Mouse (Mus musculus) midbrain, embryonic 11.5 days (tissue): ENCODE measurements at regions not wholly inside any gene's neighbourhood (a gene's known extent, or its start where the extent isn't known, plus 50 kb on each side); places are given as distances from the start of the nearest gene placed in this dataset.

Source experiments
- ATAC-seq: fragments of 200-750 bp; cut with Nextera tagmentation; 2 replicates; pipeline ENCODE4 v1.8.0; 2017; ENCODE audit warnings: moderate TSS enrichment, moderate library complexity; ENCODE audit not compliant: low FRiP score
- DNase-seq: peaks from one replicate; pipeline ENCODE4 v3.0.0; 2015; ENCODE audit warnings: low spot score; ENCODE audit errors: missing footprints
- H3K27ac ChIP-seq: fragments of 300-500 bp; sonication (generic); 2 replicates; pipeline ENCODE4 v1.5.1; 2014; ENCODE audit warnings: low read depth, low read length
- H3K27me3 ChIP-seq: fragments of 300-500 bp; sonication (generic); 2 replicates; pipeline ENCODE4 v1.6.1; 2014; ENCODE audit warnings: mild to moderate bottlenecking, low read length, moderate library complexity, mixed read lengths; ENCODE audit not compliant: control insufficient read depth, insufficient read depth
- H3K36me3 ChIP-seq: fragments of 300-500 bp; sonication (generic); 2 replicates; pipeline ENCODE4 v1.6.1; 2014; ENCODE audit warnings: mild to moderate bottlenecking, low read length, moderate library complexity, mixed read lengths; ENCODE audit not compliant: control insufficient read depth, insufficient read depth
- H3K4me1 ChIP-seq: fragments of 300-500 bp; sonication (generic); 2 replicates; pipeline ENCODE4 v1.6.1; 2014; ENCODE audit warnings: low read length; ENCODE audit not compliant: control insufficient read depth, insufficient read depth
- H3K4me2 ChIP-seq: fragments of 300-500 bp; sonication (generic); 2 replicates; pipeline ENCODE4 v1.6.1; 2014; ENCODE audit warnings: mild to moderate bottlenecking, moderate library complexity
- H3K4me3 ChIP-seq: fragments of 300-500 bp; sonication (generic); 2 replicates; pipeline ENCODE4 v1.5.1; 2014; ENCODE audit warnings: low read depth, low read length
- H3K9ac ChIP-seq: fragments of 300-500 bp; sonication (generic); 2 replicates; pipeline ENCODE4 v1.6.1; 2014; ENCODE audit warnings: low read length
- H3K9me3 ChIP-seq: fragments of 300-500 bp; sonication (generic); 2 replicates; pipeline ENCODE4 v1.6.1; 2016; ENCODE audit warnings: low read length; ENCODE audit not compliant: control insufficient read depth
- WGBS: fragments of 180-500 bp; shearing (Covaris S2); extraction: QIAGEN DNeasy Blood & Tissue Kit; methylation state at CpG from one replicate; pipeline ENCODE4 v1.1.7; 2014; 5-methylcytosine and 5-hydroxymethylcytosine counted together

- no peak overlapping the region for H3K9ac ChIP-seq
- H3K4me3 ChIP-seq = no peak overlapping the region
- no peaks in the 10 kb centered on the region for H3K27me3 ChIP-seq
- peaks cover 7% of the 10 kb centered on the region; the same call in 1 of the 2 replicates for H3K4me1 ChIP-seq
- ATAC-seq (peak; percentile 51), DNase-seq (peak; percentile 85)
- no peak overlapping the region for H3K4me2 ChIP-seq
- no peak overlapping the region for H3K27ac ChIP-seq
- H3K36me3 ChIP-seq = no peaks in the 10 kb centered on the region
- WGBS = 71% methylated on average over 10 of the region's 10 CpGs
- no peaks in the 10 kb centered on the region for H3K9me3 ChIP-seq
These were observed 1014.9 kb downstream of the Adgrl2 start for GRCm38 (mm10) chr3:147975500-147975899.

- DNase-seq (peak; percentile 86), ATAC-seq (peak; percentile 64)
- H3K4me1 ChIP-seq = peaks cover 7% of the 10 kb centered on the region; the same call in 1 of the 2 replicates
- H3K27me3 ChIP-seq = no peaks in the 10 kb centered on the region
- H3K4me3 ChIP-seq = no peak overlapping the region
- WGBS = 29% methylated on average over 8 of the region's 8 CpGs
- no peak overlapping the region for H3K4me2 ChIP-seq
- peak overlapping the region; percentile 32; the same call in 1 of the 2 replicates for H3K27ac ChIP-seq
- H3K36me3 ChIP-seq = no peaks in the 10 kb centered on the region
- no peaks in the 10 kb centered on the region for H3K9me3 ChIP-seq
- no peak overlapping the region for H3K9ac ChIP-seq
These were observed 1015.8 kb downstream of the Adgrl2 start for GRCm38 (mm10) chr3:147974515-147974914.

- H3K27me3 ChIP-seq = no peaks in the 10 kb centered on the region
- peak overlapping the region; percentile 16; the same call in 1 of the 2 replicates for H3K4me2 ChIP-seq
- DNase-seq (peak; percentile 92), ATAC-seq (peak; percentile 49)
- peaks cover 30% of the 10 kb centered on the region for H3K4me1 ChIP-seq
- no peak overlapping the region for H3K9ac ChIP-seq
- H3K9me3 ChIP-seq = no peaks in the 10 kb centered on the region
- H3K36me3 ChIP-seq = no peaks in the 10 kb centered on the region
- no peak overlapping the region for H3K4me3 ChIP-seq
- H3K27ac ChIP-seq = peak overlapping the region; percentile 17; the same call in 1 of the 2 replicates
- WGBS = 47% methylated on average over 11 of the region's 11 CpGs
These were observed 1022.1 kb downstream of the Adgrl2 start for GRCm38 (mm10) chr3:147968271-147968670.

- H3K4me3 ChIP-seq = no peak overlapping the region
- H3K9ac ChIP-seq = no peak overlapping the region
- no peaks in the 10 kb centered on the region for H3K9me3 ChIP-seq
- no peak overlapping the region; the same call in 1 of the 2 replicates for H3K4me2 ChIP-seq
- H3K36me3 ChIP-seq = no peaks in the 10 kb centered on the region
- H3K4me1 ChIP-seq = peaks cover 30% of the 10 kb centered on the region
- H3K27me3 ChIP-seq = no peaks in the 10 kb centered on the region
- peak; percentile 94 for DNase-seq
- ATAC-seq = peak; percentile 89
- 17% methylated on average over 9 of the region's 9 CpGs for WGBS
- H3K27ac ChIP-seq = peak overlapping the region; percentile 57; the same call in 1 of the 2 replicates
These were observed 1022.5 kb downstream of the Adgrl2 start for GRCm38 (mm10) chr3:147967866-147968265.

GRCm38 (mm10) chr3:147967261-147967660, 1023.1 kb downstream of the Adgrl2 start:
- Histone ChIP-seq H3K4me3 (no peak overlapping the region), H3K27ac (peak overlapping the region; percentile 57), H3K4me1 (peaks cover 30% of the 10 kb centered on the region), H3K4me2 (no peak overlapping the region), H3K9ac (no peak overlapping the region), H3K36me3 (no peaks in the 10 kb centered on the region), H3K9me3 (no peaks in the 10 kb centered on the region), H3K27me3 (no peaks in the 10 kb centered on the region; the same call in 1 of the 2 replicates)
- 59% methylated on average over 3 of the region's 3 CpGs for WGBS
- ATAC-seq = no peak; the same call in 1 of the 2 replicates
- DNase-seq = peak; percentile 86

- no peak overlapping the region for H3K9ac ChIP-seq
- H3K4me1 ChIP-seq = peaks cover 30% of the 10 kb centered on the region
- no peak for ATAC-seq
- DNase-seq = peak; percentile 91
- no peaks in the 10 kb centered on the region for H3K9me3 ChIP-seq
- no peaks in the 10 kb centered on the region; the same call in 1 of the 2 replicates for H3K27me3 ChIP-seq
- peak overlapping the region; percentile 18; the same call in 1 of the 2 replicates for H3K4me2 ChIP-seq
- peak overlapping the region; percentile 57 for H3K27ac ChIP-seq
- whole genome bisulfite sequencing = 82% methylated on average over 8 of the region's 8 CpGs
- H3K4me3 ChIP-seq = no peak overlapping the region
- H3K36me3 ChIP-seq = no peaks in the 10 kb centered on the region
These were observed 1023.5 kb downstream of the Adgrl2 start for GRCm38 (mm10) chr3:147966827-147967226.

- Histone ChIP-seq H3K4me1 (peaks cover 30% of the 10 kb centered on the region), H3K27me3 (no peaks in the 10 kb centered on the region; the same call in 1 of the 2 replicates), H3K4me2 (peak overlapping the region; percentile 18; the same call in 1 of the 2 replicates), H3K9ac (no peak overlapping the region), H3K27ac (peak overlapping the region; percentile 35; the same call in 1 of the 2 replicates), H3K36me3 (no peaks in the 10 kb centered on the region), H3K9me3 (no peaks in the 10 kb centered on the region), H3K4me3 (no peak overlapping the region)
- WGBS = 48% methylated on average over 12 of the region's 12 CpGs
- ATAC-seq (peak; percentile 52), DNase-seq (peak; percentile 91)
These were observed 1024.0 kb downstream of the Adgrl2 start for GRCm38 (mm10) chr3:147966379-147966778.

GRCm38 (mm10) chr3:147963698-147964476, 1026.5 kb downstream of the Adgrl2 start:
- Histone ChIP-seq H3K4me3 (peak overlapping the region; percentile 17), H3K27ac (peak overlapping the region; percentile 40), H3K9me3 (no peaks in the 10 kb centered on the region), H3K9ac (peak overlapping the region; percentile 4; the same call in 1 of the 2 replicates), H3K36me3 (no peaks in the 10 kb centered on the region), H3K4me2 (peak overlapping the region; percentile 27; the same call in 1 of the 2 replicates), H3K27me3 (no peaks in the 10 kb centered on the region; the same call in 1 of the 2 replicates), H3K4me1 (peaks cover 30% of the 10 kb centered on the region)
- 18% methylated on average over 13 of the region's 13 CpGs for WGBS
- ATAC-seq = peak; percentile 49
- DNase-seq = peak; percentile 90

- no peak overlapping the region for H3K4me3 ChIP-seq
- no peak overlapping the region for H3K9ac ChIP-seq
- DNase-seq (no peak), ATAC-seq (no peak)
- H3K27ac ChIP-seq = no peak overlapping the region
- H3K27me3 ChIP-seq = no peaks in the 10 kb centered on the region
- WGBS = 86% methylated on average over 13 of the region's 13 CpGs
- H3K36me3 ChIP-seq = no peaks in the 10 kb centered on the region
- H3K9me3 ChIP-seq = no peaks in the 10 kb centered on the region
- no peaks in the 10 kb centered on the region for H3K4me1 ChIP-seq
- no peak overlapping the region for H3K4me2 ChIP-seq
These were observed 1042.2 kb downstream of the Adgrl2 start for GRCm38 (mm10) chr3:147948041-147948592.
